16 mouse cellular contexts compared by ENCODE assay signal in genomic region chr5:125122049-125122448, GRCm38 (mm10). TPM values are rescaled to one million over a fixed set of nuclear protein-coding genes. Genes with fewer than 3 reads are reported as not detected.
DNase-seq lines count a peak whose midpoint lies in the region; ATAC-seq and TF ChIP-seq lines count a peak whose summit lies in the region.
"Had no signal": no experiment of that assay in that cellular context is flagged by ENCODE, and none has a peak within 500 bp of the region (broad histone marks: within the 10 kb centered on the region; RNA-seq: fewer than 3 reads in every experiment).

No protein-coding gene starts in this region.

- 0 out of 2 replicates have a peak overlapping the region, but pooled peaks have one; percentile 5 for H3K27ac ChIP-seq in hindbrain, embryonic 10.5 days
- H3K27ac ChIP-seq in hindbrain, embryonic 16.5 days (ENCODE audit: low read depth, low read length) = no peak overlapping the region
- no peak overlapping the region for H3K27ac ChIP-seq in bone marrow, adult 2 months (ENCODE audit: control insufficient read depth, insufficient read depth, low read depth, low read length, poor library complexity)
- H3K27ac ChIP-seq: heart, adult 2 months; limb, embryonic 10.5 days had no signal

- no peaks in the 10 kb centered on the region for H3K27me3 ChIP-seq in hindbrain, embryonic 10.5 days (ENCODE audit: insufficient read depth, poor library complexity, severe bottlenecking)
- no peaks in the 10 kb centered on the region for H3K27me3 ChIP-seq in hindbrain, embryonic 16.5 days (replicated peaks; ENCODE audit: control insufficient read depth, insufficient read depth, low read length)

- H3K4me1 ChIP-seq in hindbrain, embryonic 10.5 days (replicated peaks) = peaks cover 73% of the 10 kb centered on the region
- H3K4me1 ChIP-seq in hindbrain, embryonic 16.5 days (ENCODE audit: control insufficient read depth, insufficient read depth, low read depth, low read length) = peaks cover 27% of the 10 kb centered on the region
- no peaks in the 10 kb centered on the region for H3K4me1 ChIP-seq in bone marrow, adult 2 months (ENCODE audit: control insufficient read depth, insufficient read depth, low read length)

- ATAC-seq in cerebellum, adult (ENCODE audit: insufficient number of reproducible peaks, low FRiP score, low TSS enrichment) = no peak
- no peak for ATAC-seq in hindbrain, embryonic 16.5 days

- peak; percentile 69 to 72 for DNase-seq in cerebellum, postnatal 10 days
- DNase-seq in hindbrain, embryonic 10.5 days (ENCODE audit: low spot score) = no peak
- DNase-seq in adrenal gland, postnatal 25 days = peak; percentile 34
- DNase-seq in urinary bladder, postnatal 36 days (ENCODE audit: low spot score in 2 of 2) = no peak
- DNase-seq: embryo, embryonic 11 days; heart, adult 2 months; kidney, adult 9 months; layer of hippocampus, adult 9-11 months; lung, adult 2 months; lung, postnatal 36 days; thymus, postnatal 14 days had no signal

- H3K4me3 ChIP-seq in hindbrain, embryonic 10.5 days = no peak overlapping the region
- no peak overlapping the region for H3K4me3 ChIP-seq in hindbrain, embryonic 16.5 days (ENCODE audit: low read length)
- no peak overlapping the region for H3K4me3 ChIP-seq in bone marrow, adult 2 months (replicated peaks; ENCODE audit: control insufficient read depth, low read depth, low read length)
- H3K4me3 ChIP-seq: heart, adult 2 months; limb, embryonic 10.5 days had no signal

- TF ChIP-seq CTCF in bone marrow, adult 2 months (IDR thresholded peaks at IDR 0.05; ENCODE audit: control insufficient read depth, insufficient read depth, low read length) = no peak

- 87% methylated on average over 7 of the region's 7 CpGs for WGBS in hindbrain, embryonic 10.5 days
- 84% methylated on average over 7 of the region's 7 CpGs for WGBS in hindbrain, embryonic 16.5 days
- 90% methylated on average over 7 of the region's 7 CpGs for WGBS in bone marrow, adult 2 months

- peaks cover 66% of the 10 kb centered on the region for H3K36me3 ChIP-seq in hindbrain, embryonic 10.5 days
- H3K36me3 ChIP-seq in hindbrain, embryonic 16.5 days (ENCODE audit: control insufficient read depth, insufficient read depth, low read length) = peaks cover 12% of the 10 kb centered on the region

- H3K9ac ChIP-seq in hindbrain, embryonic 16.5 days (ENCODE audit: low read depth, low read length) = no peak overlapping the region

- no peak overlapping the region for H3K4me2 ChIP-seq in hindbrain, embryonic 16.5 days (ENCODE audit: low read length)
- H3K4me2 ChIP-seq: liver, embryonic 11.5 days had no signal

- no peaks in the 10 kb centered on the region for H3K9me3 ChIP-seq in hindbrain, embryonic 10.5 days
- H3K9me3 ChIP-seq in hindbrain, embryonic 16.5 days (ENCODE audit: control insufficient read depth, low read length) = no peaks in the 10 kb centered on the region
- H3K9me3 ChIP-seq: limb, embryonic 10.5 days had no signal

- 0 out of 2 replicates have a peak, but pooled peaks have one; percentile 20 for TF ChIP-seq POLR2A in bone marrow, adult 2 months (IDR thresholded peaks at IDR 0.05; ENCODE audit: borderline replicate concordance, control insufficient read depth, low read depth, low read length)

RNA-seq across cellular contexts. Expression of gene Ncor2, which starts 57.0 kb away (rescaled TPM):
- polyA plus RNA-seq in hindbrain, embryonic 10.5 days (2016; fragmentation: Nextera tagmentation; extraction: Ambion mirVana) = 18.1 and 19.7 TPM in 2 replicates
- polyA plus RNA-seq in hindbrain, embryonic 16.5 days (2015; fragmentation: Nextera tagmentation; extraction: Ambion mirVana) = 23.3 and 26.2 TPM in 2 replicates
- 316 and 358 TPM in 2 replicates for total RNA-seq in adrenal gland, postnatal 25 days (2021)
- polyA plus RNA-seq in bone marrow, adult 2 months (2011; ENCODE audit: insufficient read depth, insufficient read length, low replicate concordance, missing spikeins) = 20.4 and 46.9 TPM in 2 replicates

Comparison
In these comparisons a context has a peak if more than half of its experiments do, and no peak if none do; other contexts are left out.
1. DNase-seq: peak in cerebellum, postnatal 10 days (2 of 2) and adrenal gland, postnatal 25 days (single experiment); none in hindbrain, embryonic 10.5 days (single experiment) and urinary bladder, postnatal 36 days (0 of 2).